Mouse (Mus musculus): Measurements from ENCODE around the gene Atp5mpl. TPM values are rescaled to one million over a fixed set of nuclear protein-coding genes. Genes with fewer than 3 reads are reported as not detected.

Gene Atp5mpl
- polyA plus RNA-seq, 1 experiment: not detected

GRCm38 (mm10) chr12:111943421-111944064 lies 23.2 kb downstream of the Atp5mpl start:
- no peak overlapping the region for H3K4me3 ChIP-seq (ENCODE audit: insufficient read depth, low read depth, low read length)
- 84% methylated on average over 10 of the region's 10 CpGs for WGBS

DNA sequence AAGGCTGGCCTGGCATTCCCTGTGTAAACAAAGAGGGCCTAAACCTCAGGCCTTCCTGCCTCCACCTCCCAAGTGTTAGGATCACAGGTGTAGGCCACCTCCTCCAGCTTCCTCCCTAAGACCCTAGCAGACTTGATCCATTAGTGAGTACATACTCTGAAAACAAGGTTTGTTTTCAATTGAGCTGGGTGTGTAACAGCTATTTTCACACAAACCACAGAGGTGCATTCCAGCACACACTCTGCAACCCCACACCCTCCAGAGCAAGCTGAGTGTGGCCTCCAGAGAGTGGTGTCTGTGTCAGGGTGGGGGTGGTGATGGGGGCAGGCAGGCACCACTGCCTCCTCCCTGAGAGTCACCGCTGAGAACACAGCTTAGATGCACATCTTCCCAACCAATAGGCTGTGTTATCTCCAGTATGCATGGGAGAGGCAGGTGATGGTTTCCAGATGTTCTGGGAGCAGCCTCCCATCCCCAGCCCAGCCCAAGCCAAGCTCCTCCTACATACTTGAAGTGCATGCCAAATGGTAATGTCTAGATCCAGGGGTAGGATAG lies 28.1 kb downstream of the Atp5mpl start:
- WGBS: 53% methylated on average over 1 of the region's 1 CpGs
- no peak for TF ChIP-seq POLR2A (IDR thresholded peaks at IDR 0.05; ENCODE audit: insufficient read depth, low read depth, low read length)
- no peak for TF ChIP-seq CTCF (IDR thresholded peaks at IDR 0.05; ENCODE audit: insufficient read depth, low read depth, low read length)
- peaks cover 17% of the 10 kb centered on the region for H3K4me1 ChIP-seq (ENCODE audit: control insufficient read depth, insufficient read depth, low read length)
- H3K27ac ChIP-seq (ENCODE audit: insufficient read depth, low read depth, low read length): no peak overlapping the region
- no peak overlapping the region for H3K4me3 ChIP-seq (ENCODE audit: insufficient read depth, low read depth, low read length)

More at GRCm38 (mm10) chr12:111943421-111944064, 23.2 kb downstream of the Atp5mpl start:
- TF ChIP-seq CTCF (IDR thresholded peaks at IDR 0.05; ENCODE audit: insufficient read depth, low read depth, low read length) (no peak), POLR2A (IDR thresholded peaks at IDR 0.05; ENCODE audit: insufficient read depth, low read depth, low read length) (no peak)
- no peak overlapping the region for H3K27ac ChIP-seq (ENCODE audit: insufficient read depth, low read depth, low read length)
- peaks cover 2% of the 10 kb centered on the region; the same call in 1 of the 2 replicates for H3K4me1 ChIP-seq (ENCODE audit: control insufficient read depth, insufficient read depth, low read length)

DNA sequence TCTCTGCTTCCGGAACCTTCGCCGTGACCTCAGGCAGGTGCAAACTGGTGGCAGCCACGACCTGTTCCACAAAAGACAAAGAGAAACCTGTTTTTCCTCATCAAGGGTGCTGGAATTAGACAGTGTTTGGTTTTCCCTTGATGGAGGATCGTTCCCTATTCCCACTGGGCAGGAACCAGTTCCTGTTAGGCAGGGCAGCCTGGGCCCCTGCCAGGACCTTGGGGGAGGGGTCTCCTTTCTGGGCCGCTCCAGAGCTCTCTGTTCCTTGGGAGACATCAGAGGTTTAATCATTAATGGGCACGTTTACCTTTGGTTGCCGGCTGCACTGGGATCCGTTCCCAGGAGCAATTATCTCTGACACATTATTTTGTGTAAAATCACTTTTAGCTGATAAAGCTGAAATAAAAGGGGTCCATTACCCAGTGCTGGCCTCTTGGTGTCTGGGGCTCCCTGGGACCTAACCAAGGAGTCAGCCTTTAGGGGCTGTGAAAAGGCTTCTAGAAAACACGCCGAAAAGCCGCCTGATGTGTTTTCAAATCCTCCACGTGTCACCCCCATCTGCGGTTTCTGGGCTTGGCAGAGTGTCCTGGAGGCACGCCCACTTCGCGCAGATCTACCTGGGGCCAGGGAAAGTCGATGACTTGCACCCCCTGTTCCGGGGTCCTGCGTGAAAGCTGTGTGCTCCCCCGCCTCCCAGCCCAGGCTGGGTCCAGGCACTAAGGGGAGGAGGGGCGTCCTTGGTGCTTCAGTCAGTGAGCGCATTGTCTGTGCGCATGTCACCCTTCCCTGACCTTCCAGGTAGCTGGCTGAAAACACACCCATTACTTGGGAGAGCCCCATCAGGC lies 29.8 kb downstream of the Atp5mpl start:
- H3K4me1 ChIP-seq (ENCODE audit: control insufficient read depth, insufficient read depth, low read length): peaks cover 17% of the 10 kb centered on the region
- 37% methylated on average over 24 of the region's 24 CpGs for WGBS
- no peak overlapping the region for H3K27ac ChIP-seq (ENCODE audit: insufficient read depth, low read depth, low read length)
- TF ChIP-seq POLR2A (IDR thresholded peaks at IDR 0.05; ENCODE audit: insufficient read depth, low read depth, low read length) (no peak), CTCF (IDR thresholded peaks at IDR 0.05; ENCODE audit: insufficient read depth, low read depth, low read length) (no peak)
- H3K4me3 ChIP-seq (ENCODE audit: insufficient read depth, low read depth, low read length): no peak overlapping the region

GRCm38 (mm10) chr12:111933971-111934370 lies 32.8 kb downstream of the Atp5mpl start:
- Histone ChIP-seq H3K4me3 (ENCODE audit: insufficient read depth, low read depth, low read length) (no peak overlapping the region), H3K4me1 (ENCODE audit: control insufficient read depth, insufficient read depth, low read length) (peaks cover 19% of the 10 kb centered on the region), H3K27ac (ENCODE audit: insufficient read depth, low read depth, low read length) (no peak overlapping the region)
- TF ChIP-seq CTCF (IDR thresholded peaks at IDR 0.05; ENCODE audit: insufficient read depth, low read depth, low read length) (no peak), POLR2A (IDR thresholded peaks at IDR 0.05; ENCODE audit: insufficient read depth, low read depth, low read length) (no peak)
- WGBS: 88% methylated on average over 2 of the region's 2 CpGs

- Histone ChIP-seq H3K4me3 (ENCODE audit: insufficient read depth, low read depth, low read length) (no peak overlapping the region), H3K27ac (ENCODE audit: insufficient read depth, low read depth, low read length) (no peak overlapping the region), H3K4me1 (ENCODE audit: control insufficient read depth, insufficient read depth, low read length) (peaks cover 17% of the 10 kb centered on the region)
- TF ChIP-seq CTCF (IDR thresholded peaks at IDR 0.05; ENCODE audit: insufficient read depth, low read depth, low read length): no peak
- no peak for TF ChIP-seq POLR2A (IDR thresholded peaks at IDR 0.05; ENCODE audit: insufficient read depth, low read depth, low read length)
- WGBS: 68% methylated on average over 11 of the region's 11 CpGs
These were observed 33.6 kb downstream of the Atp5mpl start for GRCm38 (mm10) chr12:111933032-111933704.

- TF ChIP-seq CTCF (IDR thresholded peaks at IDR 0.05; ENCODE audit: insufficient read depth, low read depth, low read length) (no peak), POLR2A (IDR thresholded peaks at IDR 0.05; ENCODE audit: insufficient read depth, low read depth, low read length) (no peak)
- 84% methylated on average over 3 of the region's 3 CpGs for WGBS
These were observed 34.3 kb downstream of the Atp5mpl start for GRCm38 (mm10) chr12:111932513-111932912.

DNA sequence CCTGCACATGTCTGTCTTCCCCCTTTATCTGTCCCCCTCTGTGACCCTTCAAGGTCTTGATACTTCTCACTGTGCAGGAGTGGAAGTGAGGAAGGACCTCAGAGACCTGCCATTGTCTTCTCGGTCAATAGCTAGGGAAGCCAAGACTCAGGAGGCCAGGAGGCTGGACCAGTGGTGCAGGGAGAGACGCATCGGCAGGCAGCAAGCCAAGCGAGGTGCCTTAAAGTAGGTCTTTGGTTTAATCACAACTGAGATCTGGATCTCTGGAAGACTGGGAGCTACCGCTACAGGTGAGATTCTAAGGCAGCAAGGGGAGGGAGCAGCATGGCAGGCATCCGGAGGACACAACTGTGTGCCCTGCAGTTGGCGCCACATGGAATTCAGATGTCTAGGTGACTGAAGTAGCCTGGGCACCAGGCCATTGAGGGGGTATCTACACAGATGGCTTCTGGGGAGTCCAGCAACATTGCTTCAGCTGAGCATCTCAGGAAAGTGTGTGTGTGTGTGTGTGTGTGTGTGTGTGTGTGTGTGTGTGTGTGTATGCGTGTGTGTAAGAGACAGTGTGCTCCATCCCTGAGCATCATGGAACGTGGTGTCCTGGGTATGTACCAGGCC lies 35.3 kb downstream of the Atp5mpl start:
- TF ChIP-seq CTCF (IDR thresholded peaks at IDR 0.05; ENCODE audit: insufficient read depth, low read depth, low read length) (no peak), POLR2A (IDR thresholded peaks at IDR 0.05; ENCODE audit: insufficient read depth, low read depth, low read length) (no peak)
- 84% methylated on average over 9 of the region's 9 CpGs for WGBS
- H3K27ac ChIP-seq (ENCODE audit: insufficient read depth, low read depth, low read length): no peak overlapping the region
- peaks cover 13% of the 10 kb centered on the region for H3K4me1 ChIP-seq (ENCODE audit: control insufficient read depth, insufficient read depth, low read length)
- H3K4me3 ChIP-seq (ENCODE audit: insufficient read depth, low read depth, low read length): no peak overlapping the region

More at GRCm38 (mm10) chr12:111932513-111932912, 34.3 kb downstream of the Atp5mpl start:
- Histone ChIP-seq H3K4me1 (ENCODE audit: control insufficient read depth, insufficient read depth, low read length) (peaks cover 13% of the 10 kb centered on the region), H3K4me3 (ENCODE audit: insufficient read depth, low read depth, low read length) (no peak overlapping the region), H3K27ac (ENCODE audit: insufficient read depth, low read depth, low read length) (no peak overlapping the region)

GRCm38 (mm10) chr12:111928411-111928966 lies 38.3 kb downstream of the Atp5mpl start:
- no peak overlapping the region for H3K4me3 ChIP-seq (ENCODE audit: insufficient read depth, low read depth, low read length)
- 92% methylated on average over 18 of the region's 18 CpGs for WGBS
- H3K27ac ChIP-seq (ENCODE audit: insufficient read depth, low read depth, low read length): no peak overlapping the region
- no peak for TF ChIP-seq CTCF (IDR thresholded peaks at IDR 0.05; ENCODE audit: insufficient read depth, low read depth, low read length)
- no peak for TF ChIP-seq POLR2A (IDR thresholded peaks at IDR 0.05; ENCODE audit: insufficient read depth, low read depth, low read length)
- peaks cover 10% of the 10 kb centered on the region for H3K4me1 ChIP-seq (ENCODE audit: control insufficient read depth, insufficient read depth, low read length)
